Mouse (Mus musculus) R1 (cell line): ENCODE measurements at regions not wholly inside any gene's neighbourhood (a gene's known extent, or its start where the extent isn't known, plus 50 kb on each side); places are given as distances from the start of the nearest gene placed in this dataset.

Experiments
- DNase-seq: peaks from one replicate; pipeline ENCODE4 v3.0.0-alpha.2; 2018; ENCODE audit warnings: low read depth, low spot score

DNA sequence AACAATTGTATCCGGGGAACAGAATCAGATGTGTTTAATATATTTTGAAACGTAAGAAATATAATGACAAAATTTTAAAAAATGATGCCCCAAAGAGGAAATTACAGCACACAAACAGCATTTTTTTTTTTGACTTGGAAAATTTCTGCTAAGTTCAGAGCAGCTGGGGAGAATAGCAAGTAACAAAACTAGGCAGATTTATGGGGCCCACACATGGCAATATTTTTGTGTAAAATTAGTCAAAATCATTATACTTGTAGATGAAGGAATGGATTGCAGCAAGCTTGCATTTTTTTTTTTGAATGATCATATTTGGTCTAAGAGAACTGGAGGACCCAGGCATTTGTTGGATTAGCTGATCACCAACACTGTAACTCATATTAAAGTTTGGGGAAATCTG, 189.4 kb downstream of the Map2k6 start:
- no peak for DNase-seq

DNA sequence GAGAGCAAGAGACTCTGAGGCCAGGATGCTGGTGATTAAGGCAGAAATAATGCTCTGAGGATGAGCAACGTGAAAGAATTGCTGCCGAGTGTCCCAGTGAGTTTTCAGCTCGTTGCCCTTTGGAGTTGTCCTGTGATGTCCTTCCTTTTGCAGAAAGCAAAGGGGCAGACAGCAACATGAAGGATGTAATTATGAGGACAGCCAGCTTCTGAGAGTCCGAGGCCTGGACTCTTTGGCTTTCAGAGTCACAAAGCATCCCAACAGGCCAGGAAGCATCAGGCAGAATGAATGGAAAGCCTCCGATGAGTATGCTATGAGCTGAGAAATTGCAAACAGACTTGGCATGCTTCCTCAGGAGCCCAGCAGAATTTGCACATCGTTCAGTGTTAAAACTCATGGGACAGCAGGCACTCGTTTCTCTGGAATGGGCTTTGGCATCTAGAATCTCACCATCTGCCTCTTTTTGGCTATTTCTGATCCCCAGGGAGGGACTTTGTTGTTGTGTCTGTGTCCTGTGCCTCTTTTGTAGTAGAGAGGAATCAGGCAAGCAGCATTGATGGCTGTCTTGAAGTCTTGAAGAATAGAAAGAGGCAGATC, 196.4 kb downstream of the Map2k6 start:
- no peak for DNase-seq

DNA sequence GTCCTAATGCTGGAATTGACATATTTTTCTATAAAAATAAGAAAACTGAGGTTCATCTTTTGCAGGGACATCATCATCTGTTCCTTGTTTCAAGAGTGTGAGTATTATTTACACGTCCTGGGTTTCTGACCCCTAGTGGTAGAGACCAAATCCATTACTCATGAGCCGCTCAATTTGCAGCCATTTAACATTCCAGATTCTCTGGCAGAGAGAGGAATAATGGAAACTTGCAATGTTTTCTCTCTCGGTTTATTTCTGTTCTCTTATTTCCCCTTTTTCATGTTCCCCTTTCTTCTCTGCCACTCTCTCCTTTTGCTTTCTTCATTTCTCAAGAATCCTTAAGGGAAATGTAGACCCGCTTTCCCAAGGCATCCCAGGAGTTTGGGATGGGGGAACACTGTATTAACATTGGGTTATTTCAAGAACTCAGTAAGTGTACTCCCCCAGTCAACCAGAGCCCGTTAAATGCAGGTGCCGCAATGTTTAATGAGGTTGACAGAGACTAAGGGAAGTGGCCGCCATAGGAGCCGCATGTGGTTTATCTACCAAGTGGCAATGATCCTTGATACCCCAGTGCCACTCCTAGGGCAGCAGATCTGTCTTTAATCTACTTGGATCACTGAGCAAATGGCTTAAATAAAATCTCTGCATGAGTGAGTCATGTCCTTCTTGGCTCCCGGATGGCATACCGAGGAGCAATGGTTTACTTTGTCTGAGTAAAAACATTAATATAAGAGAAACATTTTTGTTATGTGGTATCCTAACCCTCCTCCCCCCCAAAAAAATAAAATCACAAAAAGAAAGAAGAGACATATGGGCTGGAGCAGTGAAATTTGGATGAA, 206.3 kb downstream of the Map2k6 start:
- peak; percentile 10 for DNase-seq

DNA sequence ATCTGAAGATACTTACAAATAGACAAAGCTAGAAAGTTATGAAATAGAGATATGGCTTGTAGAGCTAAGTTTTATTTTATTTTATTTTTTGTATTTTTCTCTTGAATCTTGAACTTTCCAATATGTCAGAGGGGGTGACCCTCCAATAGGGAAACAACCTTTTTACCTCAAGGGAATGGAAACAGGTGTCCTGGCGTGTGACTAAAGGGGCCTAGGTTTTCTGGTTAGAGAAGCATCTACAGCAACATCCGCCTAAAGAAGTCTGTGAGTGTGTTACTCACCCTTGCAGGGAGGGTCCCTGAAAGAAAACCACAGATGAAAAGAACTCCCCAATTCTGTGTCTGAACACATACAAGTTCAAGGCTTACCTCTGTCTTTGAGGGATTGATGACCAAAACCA, 210.4 kb downstream of the Map2k6 start:
- DNase-seq, result no peak

DNA sequence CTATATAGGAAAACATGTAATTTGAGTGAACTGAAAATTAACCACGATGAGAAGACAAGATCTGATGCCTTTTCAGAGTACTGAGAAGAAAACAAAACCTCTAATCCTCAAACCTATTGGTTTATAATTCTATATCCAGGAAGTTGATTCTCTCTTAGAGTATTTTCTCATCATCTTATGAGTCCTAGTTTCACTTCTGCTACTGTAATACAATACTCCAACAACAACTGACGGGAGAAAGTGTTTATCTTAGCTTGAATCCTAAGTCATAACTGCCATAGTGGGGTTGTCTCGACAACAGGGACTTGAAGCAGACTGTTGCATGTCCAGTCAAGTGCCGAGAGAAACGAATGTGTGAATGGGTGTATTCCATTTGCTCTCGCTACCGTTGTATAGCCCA, 211.9 kb downstream of the Map2k6 start:
- no peak for DNase-seq

DNA sequence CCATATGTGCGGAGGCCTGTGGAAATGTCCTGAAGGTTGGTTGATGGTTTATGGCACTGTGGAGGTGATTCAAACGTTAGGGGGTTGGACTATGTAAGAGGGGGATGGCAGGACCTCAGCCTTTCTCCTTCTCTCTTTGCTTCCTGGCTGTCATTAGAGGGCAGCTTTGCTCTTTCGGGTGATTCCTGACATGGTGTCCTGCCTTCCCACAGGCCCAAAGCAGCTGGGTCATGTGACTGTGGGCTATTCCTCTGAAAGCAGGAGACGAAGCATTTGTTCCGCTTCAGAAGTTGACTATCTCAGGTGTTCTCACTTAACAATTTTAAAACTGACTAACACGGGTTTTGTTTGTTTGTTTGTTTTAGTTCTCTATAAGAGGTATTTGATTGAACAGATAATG, 233.1 kb downstream of the Map2k6 start:
- no peak for DNase-seq

DNA sequence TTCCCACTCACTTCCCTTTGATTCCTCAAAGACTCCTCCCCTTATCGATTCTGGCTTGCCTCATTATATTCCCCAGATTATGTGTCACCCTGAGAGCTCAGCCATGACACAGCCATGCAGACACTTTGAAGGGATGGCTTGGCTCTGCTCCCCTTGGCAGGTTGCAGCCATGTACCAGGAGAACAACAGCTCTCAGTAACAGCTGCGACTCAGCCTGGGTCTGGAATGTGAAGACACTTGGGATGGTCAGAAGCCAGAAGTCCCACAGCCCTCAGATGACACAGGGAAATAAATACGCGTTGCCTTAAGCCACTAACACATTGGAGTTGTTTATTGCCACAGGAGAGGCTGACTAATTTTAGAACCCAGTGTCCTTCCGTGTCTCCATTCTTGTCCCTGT, 234.4 kb downstream of the Map2k6 start:
- DNase-seq, result no peak

DNA sequence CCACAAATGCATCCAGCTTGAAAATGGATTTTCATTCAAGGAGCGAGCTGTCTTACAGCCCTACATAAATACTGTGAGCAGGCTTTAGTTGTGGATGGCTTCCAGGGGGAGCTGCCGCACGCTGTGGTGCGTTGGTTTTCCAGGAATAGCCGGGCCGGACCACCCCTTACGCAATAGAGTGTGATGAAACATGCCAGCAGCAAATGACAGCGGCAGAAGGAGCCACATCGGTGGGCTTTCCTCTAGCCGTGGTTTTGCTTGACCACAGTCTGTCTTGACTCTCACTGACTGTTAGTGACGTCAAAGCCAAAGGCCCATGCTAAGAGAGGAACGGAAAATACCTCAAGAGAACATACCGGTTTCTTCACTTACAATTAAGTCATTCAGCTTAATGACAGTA, 243.6 kb downstream of the Map2k6 start:
- no peak for DNase-seq

DNA sequence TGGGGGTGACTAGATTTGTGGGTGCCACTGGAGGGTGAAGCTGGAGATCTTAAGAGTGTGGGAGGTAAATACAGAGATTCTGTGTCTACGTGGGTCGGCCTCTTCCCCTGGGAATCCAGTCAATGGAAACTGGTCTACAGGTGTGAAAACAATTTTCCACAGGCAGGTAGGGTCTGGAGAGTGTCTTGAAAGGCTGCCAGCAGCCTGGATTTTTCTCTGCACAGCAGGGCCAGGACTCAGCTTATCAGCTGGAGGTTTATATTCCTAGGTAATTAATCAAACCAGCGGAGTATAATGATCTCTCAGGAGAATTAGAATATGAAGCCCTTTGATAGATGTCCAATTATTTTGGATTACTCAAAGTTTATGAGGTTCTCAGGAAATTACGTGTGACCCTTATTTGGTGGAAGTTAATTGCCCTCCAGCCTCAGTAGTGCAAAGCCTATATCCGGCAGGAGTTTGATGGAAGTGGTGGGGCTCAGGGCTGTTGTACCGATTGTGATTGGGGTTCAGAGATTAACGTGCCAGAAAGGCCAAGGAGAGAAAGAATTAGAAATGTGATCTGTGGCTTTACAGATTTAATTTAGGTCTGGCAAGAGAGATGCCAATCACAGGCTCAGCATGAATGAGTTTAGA, 250.8 kb downstream of the Map2k6 start:
- DNase-seq, result no peak

DNA sequence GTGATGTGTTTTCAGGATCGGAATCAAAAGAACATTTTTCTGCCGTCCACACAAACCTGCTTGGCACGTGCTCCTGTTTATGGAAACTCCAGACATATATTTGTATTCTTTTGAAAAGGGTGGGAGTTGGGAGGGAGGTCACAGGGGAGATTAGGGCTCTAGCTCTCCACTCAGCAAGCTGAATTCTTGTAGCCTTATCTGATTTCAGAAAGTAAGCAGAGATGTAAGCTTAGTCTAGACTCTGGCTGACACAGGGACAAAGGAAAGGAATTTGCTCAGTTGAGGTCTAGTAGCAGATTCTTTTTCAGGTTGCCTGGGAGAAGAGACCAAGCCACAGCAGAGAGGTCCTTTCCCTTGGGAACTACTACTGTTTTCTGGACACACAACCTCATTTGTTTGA, 253.1 kb downstream of the Map2k6 start:
- DNase-seq, result no peak

DNA sequence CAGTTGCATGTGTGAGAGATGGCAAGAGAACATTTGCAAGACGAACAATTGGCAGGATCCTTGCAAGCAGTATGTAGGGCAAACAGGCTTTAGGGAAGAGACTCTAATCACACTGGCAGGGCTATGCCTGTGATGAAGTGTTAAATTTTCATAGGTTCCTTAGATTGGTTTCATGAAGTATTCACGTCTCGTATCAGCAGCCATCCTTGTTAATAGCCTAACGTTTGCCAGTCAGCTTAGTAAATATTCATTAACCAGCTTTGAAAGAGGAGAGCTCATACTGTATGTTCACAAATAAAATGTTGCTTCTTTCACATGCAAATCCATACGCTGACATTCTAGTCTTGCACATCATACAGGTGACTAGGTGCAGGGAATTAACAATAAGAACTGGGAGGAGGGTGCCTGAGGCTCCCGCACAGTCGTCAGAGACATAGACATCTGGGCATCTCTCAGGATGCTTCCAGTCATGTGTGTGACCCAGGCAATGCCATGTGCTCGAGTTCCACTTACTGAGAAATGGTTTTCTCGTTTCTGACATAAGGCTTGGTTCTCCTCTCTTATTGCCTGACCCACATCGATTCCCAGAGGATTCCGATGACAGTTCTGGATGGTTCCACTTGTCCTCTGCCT, 257.7 kb downstream of the Map2k6 start:
- no peak for DNase-seq

DNA sequence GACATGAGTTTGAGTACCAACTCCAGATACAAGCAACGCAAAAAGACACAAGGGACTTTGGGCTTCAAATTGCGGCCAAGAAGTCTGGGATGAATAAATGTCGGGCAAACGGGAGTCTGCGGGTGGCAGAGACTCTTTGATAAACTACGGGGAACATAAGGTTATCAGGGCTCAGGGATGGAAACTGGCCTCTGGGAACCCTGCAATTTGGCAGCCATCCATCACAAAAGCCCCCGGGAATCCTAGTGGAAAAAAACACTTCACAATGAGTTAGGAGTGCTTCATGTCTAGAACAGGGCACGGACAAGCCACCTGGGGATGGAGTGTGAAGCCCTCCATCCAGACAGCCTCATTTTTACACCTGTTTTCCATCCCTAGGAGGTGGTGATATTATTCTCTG, 258.9 kb downstream of the Map2k6 start:
- no peak for DNase-seq

DNA sequence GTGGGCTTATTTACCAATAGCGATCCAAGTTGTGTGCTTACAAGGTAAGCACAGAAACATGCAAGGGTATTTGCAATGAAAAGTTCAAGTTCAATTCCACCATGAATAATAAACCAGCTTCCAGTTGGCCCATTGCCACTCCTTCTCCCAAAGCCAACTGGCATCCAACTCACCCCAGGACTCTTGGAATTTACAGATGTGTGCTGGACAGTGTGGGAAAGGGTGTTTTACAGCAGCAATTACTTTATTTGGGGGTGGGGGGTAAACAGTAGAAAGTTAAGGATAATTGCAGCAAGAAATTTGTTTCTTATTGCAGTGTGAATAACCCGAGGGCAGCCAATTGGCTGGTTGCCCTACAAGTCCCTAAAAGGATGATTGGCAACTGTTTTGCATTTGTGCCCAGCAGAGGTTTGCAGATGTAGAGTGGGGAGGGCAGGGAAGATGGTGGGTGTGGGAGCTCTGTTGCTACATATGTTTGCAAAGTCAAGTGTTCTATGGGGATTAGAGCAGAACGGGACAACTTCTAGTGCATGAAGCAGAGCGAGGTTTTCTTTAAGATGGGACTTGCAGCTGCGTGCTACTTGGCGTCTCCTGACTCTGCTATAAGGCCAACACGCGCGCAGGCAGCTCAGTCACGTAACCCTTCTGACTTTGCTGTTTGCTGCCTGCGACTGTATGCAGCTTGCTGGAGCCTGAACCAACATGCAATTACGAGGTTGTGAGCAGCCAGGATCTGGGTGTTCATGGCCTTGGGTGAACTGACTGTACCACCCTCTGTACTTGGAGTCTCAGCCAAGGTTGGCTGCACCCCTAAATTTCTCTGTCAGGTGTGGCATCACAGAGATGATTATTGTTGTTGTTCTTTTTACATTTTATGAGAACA, 271.9 kb downstream of the Map2k6 start:
- DNase-seq, result no peak

DNA sequence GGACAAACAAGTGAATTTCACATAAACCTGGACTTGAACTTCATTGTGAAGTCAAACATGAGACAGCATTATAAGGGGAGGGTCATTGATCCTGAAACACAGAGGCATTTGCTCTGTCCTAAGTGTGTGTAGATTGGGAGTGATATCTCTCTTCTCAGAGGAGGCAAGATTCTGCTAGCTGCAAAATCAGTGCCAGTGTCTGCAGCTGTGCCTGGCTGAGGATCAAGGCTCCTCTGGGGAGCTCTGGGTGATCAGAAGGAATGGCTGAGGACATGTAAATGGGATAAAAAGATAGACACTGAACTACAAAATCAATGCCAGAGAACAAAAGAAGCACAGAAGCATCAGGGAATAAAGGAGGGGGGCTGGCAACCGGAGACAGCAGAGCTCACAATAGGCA, 274.0 kb downstream of the Map2k6 start:
- DNase-seq, result no peak

DNA sequence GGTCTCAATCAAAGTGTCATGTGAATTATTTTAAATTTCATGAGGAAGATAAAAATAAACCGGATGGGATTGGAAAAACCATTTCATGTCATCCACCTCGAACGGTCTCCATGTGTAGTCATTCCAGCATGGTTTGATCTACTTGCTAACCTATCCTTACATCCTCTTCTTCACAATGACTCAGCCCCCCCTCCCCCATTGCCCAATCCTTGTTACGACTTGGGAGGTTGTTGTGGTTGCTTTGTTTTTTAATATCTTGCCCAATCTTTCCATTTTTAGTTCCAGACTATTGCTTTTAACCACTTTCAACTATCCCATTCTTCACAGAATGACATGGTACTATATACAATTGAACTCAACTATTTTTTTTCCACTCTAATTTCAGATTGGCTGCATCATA, 275.0 kb upstream of the Kcnj16 start:
- DNase-seq, result no peak

DNA sequence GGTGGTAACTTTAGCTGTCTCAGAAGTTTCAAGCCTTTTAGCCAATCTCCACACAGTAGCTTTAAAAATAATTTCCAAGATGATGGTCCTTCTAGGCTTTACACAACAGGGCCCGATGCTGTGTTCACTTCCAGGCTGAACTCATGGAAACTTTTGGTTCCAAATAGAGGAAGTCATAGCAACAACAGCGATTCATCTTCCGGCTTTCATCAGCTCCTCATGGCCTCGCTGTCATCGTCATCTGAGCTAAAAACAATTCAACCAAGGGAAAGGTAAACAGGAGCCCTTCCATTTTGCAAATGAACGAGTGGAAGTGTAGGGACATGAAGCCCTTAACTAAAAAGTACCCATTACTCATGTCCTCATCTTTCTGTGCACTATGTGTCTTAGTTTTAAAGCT, 270.8 kb upstream of the Kcnj16 start:
- DNase-seq, result no peak

DNA sequence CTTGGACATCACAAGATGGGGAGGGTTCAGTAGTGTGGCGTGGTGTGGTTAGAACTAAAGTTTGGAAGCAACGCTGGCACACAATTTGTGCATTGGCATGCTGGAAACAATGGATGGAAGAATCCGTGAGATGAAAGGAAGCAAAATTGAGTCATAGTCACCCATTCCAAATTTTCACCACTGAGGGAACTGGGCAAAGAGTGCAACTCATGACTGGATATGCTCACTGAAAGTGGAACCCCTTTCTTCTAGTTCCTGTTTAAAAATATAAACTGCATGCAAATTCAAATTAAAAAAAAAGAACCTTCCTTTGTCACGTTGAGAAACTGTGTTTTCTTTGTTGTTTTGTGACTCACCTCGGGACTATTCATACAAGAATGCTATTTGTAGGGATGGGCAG, 269.5 kb upstream of the Kcnj16 start:
- no peak for DNase-seq

DNA sequence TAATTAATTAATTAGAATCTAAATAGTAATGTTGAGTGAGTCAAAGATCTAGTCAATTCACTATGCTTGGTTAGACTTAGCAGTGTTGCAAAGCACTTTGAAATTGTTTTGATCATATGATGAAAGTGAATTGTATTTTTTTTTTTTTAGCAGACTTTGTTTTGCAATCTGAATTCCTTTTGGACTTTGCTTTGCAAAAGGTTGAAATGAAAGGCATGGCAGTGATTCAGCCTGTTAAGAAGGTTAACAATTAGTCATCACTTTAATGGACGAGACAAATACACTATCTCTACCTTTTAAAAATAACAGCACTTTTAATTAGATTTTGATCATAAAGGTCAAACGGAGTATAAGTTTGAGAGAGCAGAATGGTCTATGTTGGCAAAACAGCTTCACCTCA, 266.9 kb upstream of the Kcnj16 start:
- no peak for DNase-seq

DNA sequence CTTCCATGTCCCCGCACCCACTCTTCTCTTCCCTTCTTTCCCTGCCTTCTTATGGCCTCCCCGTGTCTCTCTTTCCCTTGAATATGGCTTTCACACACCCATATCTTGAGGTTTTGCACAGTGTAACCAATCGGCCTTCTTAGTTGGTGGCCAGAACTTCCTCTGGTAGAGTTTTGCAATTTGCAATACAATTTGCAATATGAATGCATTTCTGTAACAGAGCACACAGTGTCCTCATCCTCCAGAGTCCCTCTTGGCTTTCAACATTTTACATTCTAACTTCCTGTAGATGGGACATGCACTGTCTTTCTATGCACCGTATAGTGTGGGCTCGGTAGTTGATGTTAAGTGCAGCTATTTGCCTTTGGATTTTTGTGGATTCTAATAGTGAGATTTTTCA, 265.7 kb upstream of the Kcnj16 start:
- DNase-seq, result no peak

DNA sequence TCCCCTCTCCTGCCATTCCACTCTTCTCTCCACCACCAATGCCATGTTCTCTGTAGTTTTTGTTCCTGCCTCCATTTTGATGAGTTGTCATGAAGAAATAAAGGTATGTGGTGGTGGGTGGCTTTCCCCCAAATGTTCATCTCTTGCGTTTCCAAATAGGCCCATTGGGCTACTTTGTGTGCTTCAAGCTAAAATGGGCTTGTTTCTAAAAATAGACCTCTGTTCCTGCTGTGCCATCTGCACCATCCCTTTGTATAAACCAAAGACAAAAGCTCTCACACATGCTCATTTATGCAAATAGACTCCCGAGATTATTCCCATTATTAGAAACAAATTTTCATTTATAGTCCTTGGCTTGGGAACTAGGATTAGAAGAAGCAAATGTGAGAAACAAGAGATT, 264.3 kb upstream of the Kcnj16 start:
- no peak for DNase-seq

DNA sequence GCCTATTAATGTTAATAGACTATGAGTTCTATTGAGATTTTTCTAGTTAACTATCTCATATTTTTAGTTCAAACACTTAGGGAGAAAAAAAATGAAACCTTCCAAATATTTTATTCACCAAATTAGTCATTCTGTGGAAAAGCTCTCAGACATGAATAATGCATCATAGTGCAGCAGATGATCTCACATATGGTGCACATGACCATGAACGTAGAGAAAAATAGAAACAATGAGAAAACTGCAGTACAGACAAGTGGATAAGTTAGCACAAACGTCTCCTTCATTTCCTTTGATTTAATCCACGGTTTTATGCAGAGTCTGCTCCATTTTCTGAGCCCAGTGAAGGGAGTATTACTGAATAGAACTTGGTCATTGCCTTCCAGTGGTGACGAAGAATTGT, 260.5 kb upstream of the Kcnj16 start:
- DNase-seq, result no peak

DNA sequence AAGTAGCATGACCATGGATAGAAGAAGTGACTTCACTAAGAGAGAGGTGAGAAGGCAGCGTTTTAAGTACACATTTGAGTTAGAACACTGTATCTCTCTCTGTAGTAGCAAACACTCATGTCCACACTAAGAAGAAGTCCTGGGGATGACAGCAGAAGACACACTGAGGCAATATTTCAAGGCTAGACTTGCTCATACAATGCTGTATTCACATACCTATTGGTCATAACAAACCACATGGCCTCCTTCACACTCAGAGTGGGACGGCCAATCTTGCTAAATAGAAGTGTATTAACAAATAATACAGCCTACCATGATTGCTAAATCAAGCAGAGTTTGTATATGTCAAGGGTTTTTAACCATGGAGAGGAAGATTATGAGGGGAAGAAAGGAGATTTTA, 252.5 kb upstream of the Kcnj16 start:
- no peak for DNase-seq
